Mouse (Mus musculus): ENCODE measurements around the gene Pcbd1.
"Not testable (repeated sequence)": the region's sequence is repeated elsewhere in the genome, so short reads cannot be mapped to it uniquely, and the experiment has no call there.

The Pcbd1 gene

GRCm38 (mm10) chr10:61088468-61088867 lies 663 bp upstream of the Pcbd1 start:
- in situ Hi-C loops (cut with MboI, MseI) = no loop called here

- in situ Hi-C loops (cut with MboI, MseI) = no loop called here
These were observed 2.7 kb downstream of the Pcbd1 start for GRCm38 (mm10) chr10:61091866-61092265.

- in situ Hi-C loops (cut with MboI, MseI) = no loop called here
These were observed 14.5 kb downstream of the Pcbd1 start for GRCm38 (mm10) chr10:61103564-61104114.

GRCm38 (mm10) chr10:61114246-61114720 lies 25.2 kb downstream of the Pcbd1 start:
- in situ Hi-C loops (cut with MboI, MseI) = no loop called here

GRCm38 (mm10) chr10:61121732-61122131 lies 32.6 kb downstream of the Pcbd1 start:
- in situ Hi-C loops (cut with MboI, MseI) = not testable (repeated sequence)

- in situ Hi-C loops (cut with MboI, MseI) = no loop called here
These were observed 34.3 kb downstream of the Pcbd1 start for GRCm38 (mm10) chr10:61123276-61123913.

- in situ Hi-C loops (cut with MboI, MseI) = no loop called here
These were observed 35.3 kb downstream of the Pcbd1 start for GRCm38 (mm10) chr10:61124462-61124861.

- in situ Hi-C loops (cut with MboI, MseI) = no loop called here
These were observed 39.7 kb downstream of the Pcbd1 start for GRCm38 (mm10) chr10:61128701-61129365.

GRCm38 (mm10) chr10:61130959-61131358 lies 41.8 kb downstream of the Pcbd1 start:
- in situ Hi-C loops (cut with MboI, MseI) = no loop called here

GRCm38 (mm10) chr10:61134041-61134440 lies 44.9 kb downstream of the Pcbd1 start:
- in situ Hi-C loops (cut with MboI, MseI) = no loop called here

GRCm38 (mm10) chr10:61135226-61135839 lies 46.2 kb downstream of the Pcbd1 start:
- in situ Hi-C loops (cut with MboI, MseI) = no loop called here

GRCm38 (mm10) chr10:61137567-61137966 lies 48.4 kb downstream of the Pcbd1 start:
- in situ Hi-C loops (cut with MboI, MseI) = no loop called here

- in situ Hi-C loops (cut with MboI, MseI) = loop anchor here in 1 of 2 experiments (10.0 kb wide), 2 partner anchors 461 to 1169 kb away; no protein-coding TSS in a partner anchor
These were observed 54.2 kb downstream of the Pcbd1 start for GRCm38 (mm10) chr10:61143343-61143742.

Measured in T-helper 17 cell (primary cell).